Mouse (Mus musculus) left cerebral cortex, postnatal 25 days (tissue): ENCODE data around the gene Iscu. TPM values are rescaled to one million over a fixed set of nuclear protein-coding genes. Genes with fewer than 3 reads are reported as not detected.
"Not testable (repeated sequence)": the region's sequence is repeated elsewhere in the genome, so short reads cannot be mapped to it uniquely, and the experiment has no call there.

ENCODE experiments used
- DNase-seq, 2 experiments: peaks; one replicate each; pipeline ENCODE4 v3.0.0; 2022; ENCODE audit warnings: low spot score in 2 of 2, mixed read lengths in 1 of 2
- intact Hi-C: fragments of 180-260 bp; cut with DNase I; formaldehyde crosslinking; loops from one replicate; pipeline ENCODE4 v1.15.1; 2025
- total RNA-seq, 2 experiments: library from RNA; stranded (reverse); gene quantifications; 2 replicates each; pipeline ENCODE4 v1.2.3; 2021

Iscu gene
- total RNA-seq, 2 experiments from 2014 or later = 110 to 116 TPM

- intact Hi-C loops = no loop called here
- DNase-seq = no peak
Observed at GRCm38 (mm10) chr5:113780763-113781162, 8.2 kb downstream of the Iscu start.

- intact Hi-C loops = no loop called here
Observed at GRCm38 (mm10) chr5:113781254-113781653, 8.7 kb downstream of the Iscu start.

GRCm38 (mm10) chr5:113781875-113782274, 9.3 kb downstream of the Iscu start:
- intact Hi-C loops = no loop called here
- no peak for DNase-seq

More at GRCm38 (mm10) chr5:113781254-113781653, 8.7 kb downstream of the Iscu start:
- DNase-seq = no peak

GRCm38 (mm10) chr5:113782624-113783023, 10.1 kb downstream of the Iscu start:
- no peak for DNase-seq
- intact Hi-C loops = no loop called here

GRCm38 (mm10) chr5:113783581-113784001, 11.0 kb downstream of the Iscu start:
- DNase-seq = peak; percentile 37 to 70
- intact Hi-C loops = no loop called here

GRCm38 (mm10) chr5:113784104-113784503, 11.6 kb downstream of the Iscu start:
- DNase-seq, intact Hi-C loops: not testable (repeated sequence)

GRCm38 (mm10) chr5:113786985-113787384, 14.4 kb downstream of the Iscu start:
- intact Hi-C loops = no loop called here
- DNase-seq = peak in 1 of 2 experiments; percentile 42

GRCm38 (mm10) chr5:113788645-113789044, 16.1 kb downstream of the Iscu start:
- no peak for DNase-seq
- intact Hi-C loops = no loop called here

GRCm38 (mm10) chr5:113789075-113789788, 16.7 kb downstream of the Iscu start:
- DNase-seq = no peak
- intact Hi-C loops = no loop called here

GRCm38 (mm10) chr5:113790453-113791196, 18.1 kb downstream of the Iscu start:
- intact Hi-C loops = no loop called here
- DNase-seq = no peak

- DNase-seq = no peak
- intact Hi-C loops = no loop called here
Observed at GRCm38 (mm10) chr5:113791197-113792095, 18.9 kb downstream of the Iscu start.

- intact Hi-C loops = no loop called here
- DNase-seq = no peak
Observed at GRCm38 (mm10) chr5:113796401-113797148, 24.0 kb downstream of the Iscu start.

- intact Hi-C loops = no loop called here
- no peak for DNase-seq
Observed at GRCm38 (mm10) chr5:113797149-113797882, 24.8 kb downstream of the Iscu start.

GRCm38 (mm10) chr5:113798525-113798924, 26.0 kb downstream of the Iscu start:
- no peak for DNase-seq
- intact Hi-C loops = no loop called here

- no peak for DNase-seq
- intact Hi-C loops = no loop called here
Observed at GRCm38 (mm10) chr5:113799691-113800090, 27.1 kb downstream of the Iscu start.

- intact Hi-C loops = no loop called here
- DNase-seq = peak in 1 of 2 experiments; percentile 34
Observed at GRCm38 (mm10) chr5:113800280-113800679, 27.7 kb downstream of the Iscu start, which contains the start of gene Tmem119. TSS of gene Tmem119 (minus strand) at chr5:113800516.

GRCm38 (mm10) chr5:113804395-113804966, 31.9 kb downstream of the Iscu start:
- DNase-seq = no peak
- intact Hi-C loops = no loop called here

GRCm38 (mm10) chr5:113805301-113805700, 32.8 kb downstream of the Iscu start:
- no peak for DNase-seq
- intact Hi-C loops = no loop called here
